Mouse (Mus musculus): ENCODE results near the gene Ppard.
"Not testable (repeated sequence)": the region's sequence is repeated elsewhere in the genome, so short reads cannot be mapped to it uniquely, and the experiment has no call there.

Gene Ppard

GRCm38 (mm10) chr17:28232475-28233060 is at the start of gene Ppard:
Ppard (plus strand) TSS chr17:28232700.
- DNase-seq (ENCODE audit: low spot score): peak; percentile 99

DNA sequence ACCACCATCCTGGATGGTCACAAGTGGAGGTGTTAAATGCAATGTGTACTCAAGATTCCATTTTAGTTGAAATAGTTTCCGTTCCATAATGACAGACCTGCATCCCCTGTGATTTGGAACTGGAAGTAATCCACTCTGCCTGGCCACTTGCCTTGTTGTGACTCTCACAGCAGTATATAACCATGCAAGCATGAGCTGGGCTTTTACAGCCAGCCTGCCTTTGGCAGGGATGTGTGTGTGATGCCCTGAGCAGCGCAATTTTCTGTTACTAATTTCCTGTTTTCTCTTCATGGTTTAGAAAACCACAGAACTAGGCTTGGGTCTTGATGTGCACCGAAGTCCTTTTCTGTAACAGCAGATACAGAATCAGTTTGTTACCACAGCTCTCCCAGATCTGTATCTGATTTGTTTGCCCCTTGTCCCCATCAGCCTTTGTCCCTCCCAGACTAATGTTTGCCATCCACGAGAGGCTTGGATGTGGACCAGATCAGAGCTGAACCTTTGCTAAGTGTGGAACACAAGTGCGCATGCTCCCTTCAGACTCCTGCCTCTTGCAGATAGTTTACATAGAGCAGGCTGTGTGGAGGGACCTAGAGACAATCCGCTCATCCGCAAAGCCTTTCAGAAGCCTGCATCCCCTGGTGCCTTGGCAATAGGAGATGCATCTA is 47.4 kb upstream of the Ppard start:
- DNase-seq (ENCODE audit: low spot score): no peak

- DNase-seq (ENCODE audit: low spot score): no peak
These were observed 44.2 kb upstream of the Ppard start for GRCm38 (mm10) chr17:28188313-28188712.

- DNase-seq (ENCODE audit: low spot score): no peak
These were observed 39.7 kb upstream of the Ppard start for GRCm38 (mm10) chr17:28192754-28193153.

DNA sequence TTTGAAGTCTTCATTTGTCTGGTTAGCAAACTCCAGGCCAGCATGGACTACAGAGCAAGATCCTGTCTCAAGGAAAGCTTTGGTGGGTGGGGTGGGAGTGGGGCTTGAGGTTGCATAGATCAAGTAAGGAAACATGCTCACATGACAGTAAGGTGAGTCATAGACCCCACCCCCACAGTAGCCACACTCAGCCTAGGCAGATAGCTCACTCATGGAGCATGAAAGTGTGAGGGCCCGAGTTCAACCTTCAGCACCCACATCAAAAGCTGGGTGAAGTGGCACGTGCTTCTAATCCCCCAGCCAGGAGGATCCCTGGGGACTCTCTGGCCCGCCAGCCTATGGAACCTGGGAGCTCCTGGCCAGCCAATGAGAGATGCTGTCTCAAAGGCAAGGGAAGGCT is 38.9 kb upstream of the Ppard start:
- DNase-seq (ENCODE audit: low spot score): no peak

DNA sequence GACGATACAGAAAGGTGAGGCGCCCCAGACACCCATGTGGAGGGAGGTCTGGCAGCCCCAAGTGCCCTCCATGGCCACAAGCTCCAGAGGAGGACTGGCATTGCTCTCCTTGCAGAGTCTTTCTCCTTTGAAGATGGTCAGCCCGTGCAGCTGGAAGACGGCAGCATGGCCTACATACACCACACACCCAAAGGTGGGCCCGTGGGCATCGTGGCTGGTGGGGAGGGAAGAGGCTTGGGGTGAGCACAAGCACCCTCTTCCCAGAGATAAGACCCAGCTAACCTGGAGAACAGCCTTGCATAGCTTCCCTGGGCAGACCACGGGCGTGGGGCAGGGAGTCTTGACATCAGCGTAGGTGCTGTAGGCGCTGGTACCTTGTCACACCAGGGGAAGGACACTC is 37.5 kb upstream of the Ppard start:
- no peak for DNase-seq (ENCODE audit: low spot score)

- DNase-seq (ENCODE audit: low spot score): no peak
These were observed 34.9 kb upstream of the Ppard start for GRCm38 (mm10) chr17:28197646-28198045.

- DNase-seq (ENCODE audit: low spot score): no peak
These were observed 30.5 kb upstream of the Ppard start for GRCm38 (mm10) chr17:28201982-28202381.

DNA sequence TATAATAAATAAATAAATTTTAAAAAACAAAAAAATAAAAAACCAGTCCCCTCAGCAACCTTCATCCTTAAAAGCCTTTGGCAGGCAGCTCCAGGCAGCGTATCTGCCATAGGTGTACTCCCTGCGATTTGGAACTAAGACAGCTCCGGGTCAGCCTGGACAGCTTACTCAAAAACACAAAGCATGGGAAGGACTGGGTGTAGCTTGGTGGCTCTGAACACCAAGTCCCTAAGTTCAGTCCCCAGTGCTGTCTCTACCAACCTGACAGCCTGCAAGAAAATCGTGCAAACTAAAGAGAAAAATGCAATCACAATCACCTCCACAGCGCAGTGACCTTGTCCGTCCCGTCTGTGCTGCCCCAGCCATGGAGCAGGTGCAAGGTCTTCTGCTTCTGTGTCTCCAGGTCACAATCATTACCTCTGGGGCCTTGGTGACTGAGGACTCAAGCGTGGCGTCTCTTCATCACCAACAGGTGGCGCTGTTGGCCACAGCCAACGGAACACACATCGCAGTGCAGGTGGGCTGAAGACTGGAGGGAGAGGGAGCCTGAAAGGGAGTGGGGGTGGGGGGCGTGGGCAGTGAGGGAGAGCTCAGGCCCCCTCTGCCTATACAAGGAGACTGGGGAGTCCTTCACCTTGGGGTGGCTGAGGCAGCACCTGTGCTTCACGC is 28.3 kb upstream of the Ppard start:
- peak; percentile 54 for DNase-seq (ENCODE audit: low spot score)

GRCm38 (mm10) chr17:28205443-28205842 is 27.1 kb upstream of the Ppard start:
- DNase-seq (ENCODE audit: low spot score): no peak

- DNase-seq (ENCODE audit: low spot score): no peak
These were observed 25.4 kb upstream of the Ppard start for GRCm38 (mm10) chr17:28207092-28207491.

- peak; percentile 86 for DNase-seq (ENCODE audit: low spot score)
These were observed 24.7 kb upstream of the Ppard start, which contains the start of gene Def6 for GRCm38 (mm10) chr17:28207591-28208313. Def6 (plus strand) TSS chr17:28207778.

- DNase-seq (ENCODE audit: low spot score): no peak
These were observed 24.2 kb upstream of the Ppard start for GRCm38 (mm10) chr17:28208314-28208612.

DNA sequence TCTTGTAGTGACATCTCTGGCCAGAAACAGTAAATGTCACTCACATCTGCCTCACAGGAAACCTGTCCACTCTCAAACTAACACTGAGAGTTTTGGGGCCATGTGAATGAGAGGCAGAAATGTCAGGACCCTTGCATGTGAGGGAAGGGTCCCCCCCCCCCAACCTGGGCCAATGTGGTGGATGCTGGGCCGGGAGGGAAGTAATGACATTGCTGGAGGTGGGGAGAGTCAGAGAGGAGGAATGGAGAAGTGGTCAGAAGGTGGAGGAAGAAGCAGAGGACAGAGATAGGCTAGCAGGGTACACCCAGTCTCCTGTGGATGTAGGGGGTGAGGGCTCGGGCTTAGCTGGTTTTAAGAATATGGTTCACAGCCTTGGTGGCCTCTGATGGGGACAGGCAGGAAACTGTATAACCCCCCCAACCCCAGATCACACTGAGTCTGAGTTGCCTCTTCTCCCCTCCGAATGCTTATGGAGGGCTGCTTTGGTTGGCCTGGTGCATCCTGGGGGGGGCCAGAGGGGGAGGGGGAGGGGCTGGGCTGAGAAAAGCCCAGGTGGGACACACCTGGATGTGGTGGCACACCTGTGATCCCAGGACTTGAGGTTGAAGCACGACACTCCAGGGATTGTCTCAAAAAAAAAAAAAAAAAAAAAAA is 22.9 kb upstream of the Ppard start:
- DNase-seq (ENCODE audit: low spot score): no peak

DNA sequence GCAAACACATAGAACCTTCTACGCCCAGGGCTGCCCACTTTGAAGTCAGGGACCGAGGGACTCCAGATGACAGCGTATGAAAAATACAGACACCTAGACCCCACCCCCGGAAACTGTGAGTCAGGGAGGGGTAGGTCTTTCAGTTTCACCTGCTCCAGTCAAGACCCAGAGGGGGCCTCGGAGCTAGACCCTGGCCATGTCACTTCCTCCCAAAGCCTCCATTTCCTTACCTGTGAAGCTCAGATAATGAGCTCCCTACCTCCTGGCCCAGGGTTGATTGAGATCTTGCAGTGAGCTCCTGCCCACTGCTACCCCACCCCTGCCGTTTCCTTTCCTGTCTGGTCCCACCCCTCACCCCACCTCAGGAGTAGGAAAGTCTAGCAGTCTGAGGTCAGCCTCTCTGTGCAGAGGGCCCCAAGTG is 20.6 kb upstream of the Ppard start:
- DNase-seq (ENCODE audit: low spot score): no peak

GRCm38 (mm10) chr17:28212391-28212790 is 20.1 kb upstream of the Ppard start:
- no peak for DNase-seq (ENCODE audit: low spot score)

GRCm38 (mm10) chr17:28213236-28213635 is 19.3 kb upstream of the Ppard start:
- DNase-seq (ENCODE audit: low spot score): no peak

- no peak for DNase-seq (ENCODE audit: low spot score)
These were observed 15.7 kb upstream of the Ppard start for GRCm38 (mm10) chr17:28216791-28217190.

DNA sequence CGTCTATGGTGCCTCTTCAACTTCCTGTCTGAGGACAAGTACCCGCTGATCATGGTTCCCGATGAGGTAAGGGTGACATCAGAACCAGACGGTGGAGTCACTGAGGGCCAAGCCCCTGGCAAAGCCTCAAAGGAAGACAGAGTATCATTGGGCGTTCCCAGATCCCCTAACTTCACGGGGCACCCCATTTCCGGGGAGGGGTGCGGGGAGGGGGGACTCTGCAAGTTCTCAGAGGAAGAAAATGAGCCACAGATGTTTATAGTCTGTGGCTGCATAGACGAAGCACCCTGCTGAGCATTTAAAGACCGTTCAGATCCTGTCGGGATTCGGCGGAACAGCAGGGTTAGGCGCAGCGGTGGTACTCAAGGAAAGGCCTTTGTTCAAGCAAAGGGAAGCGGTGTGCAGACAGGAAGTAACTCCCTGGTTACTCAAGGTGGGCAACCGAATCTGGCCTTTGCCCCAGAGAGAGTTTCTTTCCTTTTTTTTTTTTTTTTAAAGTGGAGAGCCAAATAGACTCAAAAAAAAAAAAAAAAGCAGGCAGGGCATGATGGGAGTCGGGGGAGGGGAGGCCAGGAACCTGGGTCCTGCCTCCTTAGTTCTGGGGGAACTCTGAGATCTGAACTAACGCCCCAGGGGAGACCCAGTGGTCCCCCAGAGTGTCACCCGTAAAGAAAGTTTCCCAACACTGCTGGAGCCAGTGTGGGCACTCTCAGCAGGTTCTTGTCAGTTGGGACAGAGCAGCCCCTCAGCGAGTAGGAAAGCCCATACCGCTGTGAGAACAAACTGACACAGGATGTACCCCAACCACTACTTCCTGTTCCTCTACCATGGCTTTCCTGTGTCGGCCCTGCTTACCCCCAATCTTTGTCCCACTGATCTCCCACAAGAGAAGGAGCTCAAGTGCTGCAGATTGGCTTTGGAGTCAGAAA is 14.5 kb upstream of the Ppard start:
- no peak for DNase-seq (ENCODE audit: low spot score)

- not testable (repeated sequence) for DNase-seq (ENCODE audit: low spot score)
These were observed 10.0 kb upstream of the Ppard start for GRCm38 (mm10) chr17:28222463-28222862.
